Mouse (Mus musculus) right cerebral cortex, postnatal 14 days (tissue): ENCODE results near the gene Herc1.
"Not testable (repeated sequence)": the region's sequence is repeated elsewhere in the genome, so short reads cannot be mapped to it uniquely, and the experiment has no call there.

ENCODE experiments used
- DNase-seq: peaks from one replicate; pipeline ENCODE4 v3.0.0; 2022

The Herc1 gene

GRCm38 (mm10) chr9:66349144-66349859 is 948 bp upstream of the Herc1 start:
- no peak for DNase-seq

GRCm38 (mm10) chr9:66350788-66351430 is 659 bp downstream of the Herc1 start:
- DNase-seq: peak; percentile 28

GRCm38 (mm10) chr9:66352704-66353103 is 2.5 kb downstream of the Herc1 start:
- no peak for DNase-seq

GRCm38 (mm10) chr9:66359135-66359534 is 8.9 kb downstream of the Herc1 start:
- no peak for DNase-seq

- DNase-seq: no peak
These were observed 10.0 kb downstream of the Herc1 start for GRCm38 (mm10) chr9:66360143-66360690.

- no peak for DNase-seq
These were observed 18.7 kb downstream of the Herc1 start for GRCm38 (mm10) chr9:66368890-66369433.

- DNase-seq: no peak
These were observed 20.1 kb downstream of the Herc1 start for GRCm38 (mm10) chr9:66370334-66370733.

- no peak for DNase-seq
These were observed 20.6 kb downstream of the Herc1 start for GRCm38 (mm10) chr9:66370847-66371246.

GRCm38 (mm10) chr9:66373432-66373831 is 23.2 kb downstream of the Herc1 start:
- no peak for DNase-seq

- DNase-seq: no peak
These were observed 24.5 kb downstream of the Herc1 start for GRCm38 (mm10) chr9:66374495-66375478.

GRCm38 (mm10) chr9:66383417-66383816 is 33.2 kb downstream of the Herc1 start:
- no peak for DNase-seq

- not testable (repeated sequence) for DNase-seq
These were observed 40.1 kb downstream of the Herc1 start for GRCm38 (mm10) chr9:66390338-66390737.

GRCm38 (mm10) chr9:66393304-66393703 is 43.1 kb downstream of the Herc1 start:
- no peak for DNase-seq

GRCm38 (mm10) chr9:66423492-66423891 is 73.2 kb downstream of the Herc1 start:
- DNase-seq: no peak

- DNase-seq: no peak
These were observed 89.8 kb downstream of the Herc1 start for GRCm38 (mm10) chr9:66440007-66440406.

GRCm38 (mm10) chr9:66448253-66448652 is 98.0 kb downstream of the Herc1 start:
- no peak for DNase-seq

GRCm38 (mm10) chr9:66465087-66465486 is 114.8 kb downstream of the Herc1 start:
- DNase-seq: no peak

- no peak for DNase-seq
These were observed 127.5 kb downstream of the Herc1 start for GRCm38 (mm10) chr9:66477785-66478184.

GRCm38 (mm10) chr9:66483429-66483828 is 133.2 kb downstream of the Herc1 start:
- DNase-seq: no peak

GRCm38 (mm10) chr9:66488786-66489185 is 138.5 kb downstream of the Herc1 start:
- no peak for DNase-seq

- no peak for DNase-seq
These were observed 142.1 kb downstream of the Herc1 start for GRCm38 (mm10) chr9:66492361-66492760.

GRCm38 (mm10) chr9:66493992-66494391 is 143.7 kb downstream of the Herc1 start:
- DNase-seq: no peak

GRCm38 (mm10) chr9:66501248-66501647 is 151.0 kb downstream of the Herc1 start:
- DNase-seq: no peak
